Mouse (Mus musculus) v-Abl transformed pro-B cells (cell line): ENCODE data around the gene Dtx3l.
"Not testable (repeated sequence)": the region's sequence is repeated elsewhere in the genome, so short reads cannot be mapped to it uniquely, and the experiment has no call there.

ENCODE experiments used
- in situ Hi-C, 2 experiments: fragments of 400-800 bp; cut with MboI; formaldehyde crosslinking; loops; one replicate each; pipeline ENCODE4 v1.15.1; 2025; ENCODE audit not compliant: unreplicated experiment in 2 of 2

The Dtx3l gene

DNA sequence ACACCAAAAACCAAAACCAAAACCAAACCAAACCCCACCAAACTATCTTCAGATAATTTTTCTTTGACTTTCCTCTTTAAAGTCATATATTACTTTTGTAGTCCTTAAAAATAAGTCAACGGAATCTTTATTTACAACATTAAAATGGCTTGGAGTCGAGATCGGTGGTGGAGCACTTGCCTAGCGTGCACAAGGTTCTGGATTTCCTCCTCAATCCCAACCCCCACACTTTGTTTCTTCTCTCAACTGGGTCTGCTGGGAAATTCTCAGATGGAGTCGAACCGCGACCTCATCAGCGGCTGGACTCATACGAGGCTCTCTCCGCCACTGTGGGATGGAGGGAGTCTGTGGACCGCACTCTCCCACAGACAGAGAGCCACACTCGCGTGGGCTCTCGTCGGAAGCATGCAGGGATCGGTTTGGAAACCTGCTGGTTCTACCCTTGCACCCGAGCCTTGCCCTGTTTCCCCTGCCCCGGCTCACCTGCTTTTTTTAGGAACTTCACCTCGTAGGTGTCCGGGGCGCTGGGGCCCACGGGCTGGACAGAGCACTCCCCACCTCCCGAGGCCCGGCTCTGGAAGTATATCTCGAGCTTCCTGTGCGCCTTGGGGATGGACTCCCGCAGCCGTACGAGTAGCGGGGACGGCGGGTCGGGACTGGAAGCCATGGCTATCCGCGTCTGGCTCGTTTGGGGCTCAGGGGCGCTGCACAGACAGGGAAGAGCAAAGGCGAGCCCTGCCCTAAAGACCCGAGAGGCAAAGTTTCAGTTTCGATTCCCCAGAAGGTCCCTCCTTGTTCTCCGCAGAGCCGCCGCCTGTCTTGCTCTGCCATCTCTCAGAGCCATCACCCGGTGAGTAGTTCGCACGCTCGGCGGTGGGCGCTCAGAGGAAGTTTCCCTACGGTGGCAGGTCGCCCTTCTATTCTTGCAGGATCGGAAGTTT is at the start of gene Dtx3l, which contains the start of gene Parp9:
Gene Dtx3l (minus strand): TSS at position 941 of the 941 bp plus-strand sequence.
Gene Parp9 (plus strand): TSS at position 260 of the 941 bp plus-strand sequence.
- in situ Hi-C loops: loop anchor here (5.0 to 10.0 kb wide), 2 partner anchors 66 to 204 kb away; partner anchors contain the start of gene Parp14 (in 2 of the 2)

DNA sequence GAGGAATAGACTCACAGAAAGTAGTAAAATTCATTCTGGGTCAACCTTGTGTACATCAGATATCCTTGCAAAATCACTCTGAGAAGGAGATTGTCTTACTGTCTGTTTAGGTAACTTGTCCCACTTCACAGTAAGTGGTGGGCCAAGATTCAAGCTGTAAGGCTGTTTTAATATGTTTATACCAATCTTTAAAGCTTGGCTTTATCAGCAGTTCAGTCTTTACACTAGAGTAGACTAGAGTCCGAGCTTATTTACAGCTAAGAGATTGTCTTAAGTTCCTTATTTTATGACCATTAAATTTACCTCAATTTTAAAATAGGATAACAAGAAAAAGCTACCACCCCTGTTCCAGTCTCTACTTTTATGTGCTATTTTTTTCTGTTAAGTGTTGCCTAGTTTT is 49.0 kb upstream of the Dtx3l start:
- in situ Hi-C loops: no loop called here

DNA sequence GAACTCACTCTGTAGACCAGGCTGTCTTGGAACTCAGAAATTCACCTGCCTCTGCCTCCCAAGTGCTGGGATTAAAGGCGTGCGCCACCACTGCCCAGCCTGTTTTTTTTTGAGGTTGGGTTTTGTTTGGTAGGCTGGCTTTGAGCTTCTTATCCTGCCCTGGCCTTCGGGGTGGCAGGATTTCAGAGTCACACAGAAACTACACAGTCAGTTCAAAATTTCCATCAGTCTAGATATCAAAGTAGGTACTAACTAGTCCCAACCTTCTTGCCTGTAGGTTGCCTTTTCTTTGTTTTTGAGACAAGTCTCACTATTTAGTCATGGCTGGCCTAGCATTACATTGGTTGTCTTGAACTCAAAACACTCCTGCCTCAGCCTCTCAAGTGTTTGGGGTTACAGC is 45.5 kb upstream of the Dtx3l start:
- in situ Hi-C loops: no loop called here

DNA sequence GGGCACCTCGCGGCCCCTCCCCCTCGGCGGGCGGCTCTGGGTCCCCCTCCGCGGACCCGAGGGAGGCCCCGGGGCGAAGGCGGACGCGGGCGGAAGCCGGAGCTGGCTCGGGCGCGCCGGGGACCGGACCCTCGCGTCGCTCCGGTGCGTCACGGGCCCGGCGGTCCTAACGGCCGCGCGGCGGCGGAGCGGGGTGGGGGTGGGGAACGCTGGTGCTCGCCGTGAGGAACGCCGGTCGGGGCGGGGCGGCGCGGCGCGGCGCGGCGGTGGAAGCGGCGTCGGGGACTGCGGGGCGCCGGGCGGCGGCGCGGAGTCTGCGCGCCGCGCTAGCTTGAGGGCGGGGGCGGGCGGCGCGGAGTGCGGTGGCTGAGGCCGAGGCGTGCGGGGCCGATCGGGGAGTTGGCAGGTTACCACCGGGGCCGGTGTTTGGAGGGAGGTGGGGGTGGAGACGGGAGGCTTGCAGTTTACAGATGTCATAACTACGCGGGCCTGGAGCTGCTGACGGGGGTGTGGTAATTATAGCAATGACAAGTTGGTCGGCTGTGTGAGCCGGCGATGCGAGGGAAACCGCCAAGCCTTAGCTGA is 44.7 kb upstream of the Dtx3l start:
- in situ Hi-C loops: no loop called here

DNA sequence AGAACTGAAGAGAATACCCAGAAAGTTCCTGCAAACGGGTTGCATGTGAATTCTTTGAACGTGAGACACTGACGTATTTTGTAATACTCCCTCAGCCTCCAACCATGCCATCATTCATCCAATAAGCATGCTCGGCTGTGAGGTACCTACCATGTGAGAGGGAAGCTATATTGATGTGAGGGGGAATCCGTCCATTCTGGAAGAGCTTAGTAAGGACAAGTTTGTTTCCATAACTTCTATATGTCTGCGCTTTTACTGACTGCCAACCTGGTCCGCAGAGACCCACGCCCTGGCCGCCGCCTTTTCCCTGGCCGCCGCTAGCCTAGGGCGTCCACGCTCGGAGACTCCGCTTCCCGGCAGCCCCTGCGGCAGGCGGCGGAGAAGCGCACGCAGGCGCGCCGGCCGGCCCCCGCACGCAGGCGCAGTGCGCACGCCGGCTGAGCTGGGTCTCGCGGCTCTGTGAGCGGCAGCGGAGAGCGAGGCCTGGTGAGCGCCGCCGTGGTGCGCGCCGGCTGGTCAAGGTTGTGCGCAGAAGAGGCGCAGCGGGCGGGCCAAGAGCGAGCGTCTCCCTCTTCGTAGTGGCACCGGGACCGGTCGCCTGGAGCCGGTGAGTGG is 44.1 kb upstream of the Dtx3l start:
- in situ Hi-C loops: no loop called here

DNA sequence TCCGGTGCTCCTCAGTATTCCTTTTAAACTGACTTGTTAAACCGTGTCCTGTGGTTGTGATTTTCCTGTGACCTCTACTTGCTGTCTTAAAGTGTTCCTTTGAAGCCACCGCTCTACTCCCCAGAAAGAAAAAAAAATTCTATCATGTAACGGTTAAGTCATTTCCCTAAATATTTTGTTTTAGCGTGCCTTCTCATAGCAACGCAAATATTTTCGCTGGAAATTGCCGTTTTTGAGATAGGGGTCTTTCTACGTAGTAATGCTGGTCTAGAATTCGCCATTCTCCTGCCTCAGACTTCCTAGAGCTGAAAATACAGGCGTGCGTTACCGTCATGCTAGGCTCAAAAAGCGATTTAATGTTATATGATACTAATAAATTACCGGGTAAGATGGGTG is 43.6 kb upstream of the Dtx3l start:
- in situ Hi-C loops: no loop called here

DNA sequence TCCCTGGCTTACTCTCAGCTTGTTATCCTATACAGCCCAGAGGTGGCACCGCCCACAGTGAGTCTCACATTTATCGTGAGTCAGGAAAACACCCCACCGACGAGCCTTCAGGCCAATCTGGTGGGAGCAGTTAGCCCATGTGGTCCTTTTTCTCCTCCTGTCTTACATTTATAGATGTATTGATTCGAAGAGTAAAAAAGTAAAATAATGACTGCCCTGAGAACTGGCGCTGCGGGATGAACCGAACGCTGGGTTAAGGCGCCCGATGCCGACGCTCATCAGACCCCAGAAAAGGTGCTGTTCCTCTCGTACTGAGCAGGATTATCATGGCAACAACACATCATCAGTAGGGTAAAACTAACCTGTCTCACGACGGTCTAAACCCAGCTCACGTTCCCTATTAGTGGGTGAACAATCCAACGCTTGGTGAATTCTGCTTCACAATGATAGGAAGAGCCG is 42.4 kb upstream of the Dtx3l start:
- in situ Hi-C loops: no loop called here

DNA sequence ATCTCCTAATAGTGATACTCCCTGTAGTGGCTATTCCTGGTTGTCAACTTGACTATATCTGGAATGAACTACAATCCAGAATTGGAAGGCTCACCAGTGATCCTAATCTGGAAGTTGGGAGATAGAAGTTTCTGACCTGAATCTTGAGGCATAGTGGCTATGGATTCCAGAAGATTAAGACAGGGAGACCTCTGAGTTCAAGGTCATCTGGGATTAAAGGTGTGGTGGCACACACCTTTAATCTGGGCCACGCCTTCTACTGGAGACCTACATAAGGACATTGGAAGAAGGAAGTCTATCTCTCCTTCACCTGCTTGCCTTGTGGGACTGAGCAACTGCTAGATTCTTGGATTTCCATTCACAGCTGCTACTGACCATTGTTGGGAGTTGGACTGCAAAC is 39.5 kb upstream of the Dtx3l start, which contains the start of gene Kpna1:
Gene Kpna1 (plus strand): TSS at position 301 of the 400 bp plus-strand sequence.
- in situ Hi-C loops: not testable (repeated sequence)

DNA sequence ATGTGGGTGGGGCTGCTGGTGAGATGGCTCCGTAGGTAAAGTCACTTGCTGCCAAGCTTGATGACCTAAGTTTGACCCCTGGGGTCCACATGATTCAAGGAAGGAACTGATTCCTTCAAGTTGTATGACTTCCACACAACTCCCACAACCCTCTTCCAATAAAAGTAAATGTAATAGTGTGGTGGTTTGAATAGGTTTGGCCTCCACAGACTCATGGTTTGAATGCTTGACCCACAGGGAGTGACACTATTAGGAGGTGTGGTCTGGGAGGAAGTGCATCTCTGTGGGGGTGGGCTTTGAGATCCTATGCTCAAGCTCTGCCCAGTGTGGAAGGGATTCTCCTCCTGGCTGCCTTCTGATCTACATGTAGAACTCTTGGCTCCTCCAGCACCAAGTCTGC is 35.1 kb upstream of the Dtx3l start:
- in situ Hi-C loops: no loop called here

DNA sequence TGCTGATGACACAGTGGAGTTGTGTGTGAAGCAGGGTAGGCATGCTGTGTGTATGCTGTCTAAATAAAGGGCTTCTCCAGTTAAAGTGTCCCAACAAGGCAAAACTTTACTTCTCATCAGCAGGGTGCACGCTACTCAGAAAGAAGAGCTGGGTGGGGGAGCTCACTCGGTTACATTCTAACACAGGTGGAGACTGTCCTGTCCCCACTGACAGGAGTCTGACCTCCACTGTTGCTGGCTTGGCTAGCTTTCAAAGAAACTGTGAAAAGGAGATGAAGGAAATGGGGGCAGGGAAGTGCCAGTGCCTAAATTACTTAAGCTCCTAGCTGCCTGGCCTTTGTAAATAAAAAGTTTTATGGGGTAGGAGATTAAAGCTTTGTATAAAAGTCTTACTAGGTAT is 29.2 kb upstream of the Dtx3l start:
- in situ Hi-C loops: no loop called here

DNA sequence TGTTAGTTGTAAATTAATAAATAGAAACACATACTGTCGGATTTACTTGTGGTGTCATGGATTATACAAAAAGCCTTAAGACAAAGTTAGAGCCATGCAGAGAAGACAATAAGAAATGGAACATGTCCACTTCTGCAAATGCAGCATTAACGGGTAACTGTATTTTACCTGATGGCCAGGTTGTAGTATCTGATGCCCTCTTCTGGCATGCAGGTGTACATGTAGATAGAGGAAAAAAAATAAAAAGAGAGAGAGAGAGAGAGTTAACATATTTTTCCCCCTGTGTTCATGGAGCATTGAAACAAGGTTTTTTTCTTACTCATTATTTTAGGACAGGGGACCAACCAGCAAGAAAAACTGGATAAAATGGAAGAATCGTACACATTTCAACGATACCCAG is 28.4 kb upstream of the Dtx3l start:
- in situ Hi-C loops: no loop called here

DNA sequence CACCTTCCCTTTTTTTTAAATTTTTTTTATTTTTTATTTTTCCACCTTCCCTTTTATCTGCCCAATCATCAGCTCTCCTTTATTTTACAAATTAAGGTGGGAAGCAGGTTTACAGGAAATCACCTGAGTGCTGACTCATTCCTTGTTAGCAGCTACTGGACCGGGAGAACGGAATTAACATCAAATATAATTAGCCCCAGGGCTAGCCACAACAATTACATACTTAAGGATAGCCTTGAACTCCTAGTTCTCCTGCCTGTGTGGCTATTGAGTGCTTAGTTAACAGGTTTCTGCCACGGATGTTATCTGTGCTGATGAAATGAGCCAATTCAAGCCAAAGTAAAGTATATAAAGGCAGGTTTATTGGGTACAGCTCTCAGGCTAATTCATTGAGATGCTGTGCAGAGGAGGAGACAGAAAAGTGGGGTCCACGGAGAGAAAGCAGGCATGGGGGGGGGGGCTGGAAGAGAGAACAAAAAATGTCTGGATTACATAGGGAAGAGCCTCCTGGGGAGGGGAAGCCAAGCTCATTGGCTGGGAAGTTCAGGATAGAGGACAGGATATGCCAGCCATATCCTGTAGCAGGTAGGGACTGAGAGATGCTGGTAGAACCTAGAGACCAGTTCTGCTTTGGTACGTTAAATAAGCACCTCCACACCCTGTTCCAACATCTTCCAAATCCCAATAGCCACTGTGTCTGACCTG is 27.6 kb upstream of the Dtx3l start:
- in situ Hi-C loops: no loop called here

DNA sequence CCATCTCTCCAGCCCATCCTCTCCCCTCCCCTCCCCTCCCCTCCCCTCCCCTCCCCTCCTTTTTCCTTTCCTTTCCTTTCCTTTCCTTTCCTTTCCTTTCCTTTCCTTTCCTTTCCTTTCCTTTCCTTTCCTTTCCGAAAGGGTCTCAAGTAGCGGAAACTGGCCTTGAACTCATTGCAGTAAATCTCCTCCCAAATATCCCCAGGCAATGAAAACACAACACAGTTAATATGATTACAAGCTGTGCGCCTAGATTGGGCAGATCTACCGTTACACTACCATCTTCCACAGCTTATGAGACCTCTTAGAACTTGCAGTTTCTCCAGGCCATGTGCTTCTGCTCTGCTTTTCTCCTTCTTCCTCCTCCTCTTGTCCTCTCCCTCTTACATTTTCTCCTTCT is 27.0 kb upstream of the Dtx3l start:
- in situ Hi-C loops: not testable (repeated sequence)

DNA sequence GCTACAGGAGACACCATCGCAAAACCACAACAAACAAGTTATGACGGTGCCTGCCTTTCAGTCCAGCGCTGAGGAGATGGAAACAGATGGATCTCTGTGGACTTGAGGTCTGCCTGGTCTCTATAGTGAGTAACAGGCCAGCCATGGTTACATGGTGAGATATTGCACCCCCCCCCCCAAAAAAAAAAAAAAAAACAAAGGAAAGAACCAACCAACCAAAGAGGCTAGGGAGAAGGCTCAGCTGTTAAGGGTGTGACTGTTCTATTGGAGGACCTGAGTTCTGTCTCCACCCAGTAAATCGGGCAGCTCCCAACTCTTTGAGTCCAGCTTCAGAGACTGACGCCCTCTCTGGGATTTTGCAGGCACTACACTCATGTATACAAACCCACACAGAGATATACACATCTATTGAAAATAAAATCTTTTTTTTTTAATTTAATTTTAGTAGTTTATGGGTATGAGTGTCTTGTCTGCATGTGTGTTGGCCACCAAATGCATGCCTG is 13.7 kb upstream of the Dtx3l start:
- in situ Hi-C loops: no loop called here

DNA sequence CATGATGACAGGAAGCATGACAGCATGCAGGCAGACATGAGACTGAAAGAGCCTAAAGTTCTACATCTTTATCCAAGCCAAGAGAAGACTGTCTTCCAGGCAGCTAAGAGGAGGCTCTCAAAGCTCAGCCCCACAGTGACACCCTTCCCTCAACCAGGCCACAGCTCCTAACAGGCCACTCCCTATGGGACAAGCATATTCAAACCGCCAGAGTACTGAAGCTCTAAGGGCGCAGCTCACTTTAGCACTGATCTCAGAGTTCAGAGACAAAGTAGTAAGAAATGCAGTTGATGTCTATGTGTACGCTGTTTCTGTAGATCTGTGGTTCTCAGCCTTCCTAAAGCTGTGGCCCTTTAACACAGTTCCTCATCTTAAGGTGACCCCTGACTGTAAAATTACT is 12.3 kb upstream of the Dtx3l start:
- in situ Hi-C loops: no loop called here

DNA sequence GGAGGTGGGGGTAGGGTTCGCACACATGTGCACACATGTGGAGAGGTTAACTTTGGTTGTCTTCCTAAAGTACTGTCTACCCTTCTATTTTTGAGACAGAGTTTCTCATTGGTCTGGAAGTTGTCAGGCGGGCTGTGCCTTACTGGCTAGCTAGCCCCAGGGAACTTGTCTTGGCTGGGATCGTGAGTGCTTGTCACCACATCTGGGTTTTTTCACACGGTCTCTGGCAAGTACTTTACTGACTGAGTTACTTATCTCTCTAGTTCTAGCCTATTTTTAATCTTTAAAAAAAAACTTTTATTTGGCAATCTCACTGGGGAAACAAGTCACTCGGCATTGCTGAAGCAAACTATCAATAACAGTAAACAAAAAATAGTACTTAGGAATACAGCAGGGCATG is 10.3 kb upstream of the Dtx3l start:
- in situ Hi-C loops: no loop called here

DNA sequence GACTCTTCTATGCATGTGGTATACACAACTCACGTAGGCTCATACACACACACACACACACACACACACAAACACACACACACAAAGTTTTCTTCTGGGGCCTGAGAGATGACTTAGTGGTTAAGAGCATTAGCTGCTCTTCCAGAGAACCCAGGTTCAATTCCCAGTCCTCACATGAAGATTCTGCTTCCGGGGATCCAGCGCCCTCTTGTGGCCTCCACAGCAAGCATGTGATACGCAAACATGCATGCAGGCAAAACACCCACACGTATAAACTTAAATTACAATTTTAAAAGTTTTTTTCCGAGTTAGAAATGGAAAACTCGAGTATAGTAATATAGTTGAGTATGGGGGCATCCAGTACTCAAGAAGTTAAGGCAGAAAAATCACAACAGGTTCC is 2.4 kb upstream of the Dtx3l start:
- in situ Hi-C loops: no loop called here

DNA sequence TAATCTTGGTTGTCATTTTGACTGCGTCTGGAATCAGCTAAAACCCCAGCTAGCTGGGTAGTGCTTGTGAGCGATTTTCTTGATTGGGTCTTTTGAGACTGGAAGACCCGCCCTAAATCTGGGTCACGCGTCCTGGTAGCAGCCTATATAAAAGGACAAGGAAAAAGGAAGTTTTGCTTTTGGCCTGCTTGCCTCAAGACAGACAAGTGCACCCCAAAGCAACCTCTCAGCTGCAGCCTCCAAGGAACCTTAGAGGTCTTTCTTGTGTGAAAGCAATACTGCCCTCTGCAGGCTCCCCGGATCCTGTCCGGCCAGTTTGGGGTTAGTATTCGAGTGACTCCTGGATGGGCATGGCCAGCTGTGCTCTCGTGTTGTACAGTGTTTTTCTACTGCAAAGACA is 739 bp upstream of the Dtx3l start:
- in situ Hi-C loops: loop anchor here (5.0 to 10.0 kb wide), 2 partner anchors 67 to 205 kb away; partner anchors contain the start of gene Parp14 (in 2 of the 2)

DNA sequence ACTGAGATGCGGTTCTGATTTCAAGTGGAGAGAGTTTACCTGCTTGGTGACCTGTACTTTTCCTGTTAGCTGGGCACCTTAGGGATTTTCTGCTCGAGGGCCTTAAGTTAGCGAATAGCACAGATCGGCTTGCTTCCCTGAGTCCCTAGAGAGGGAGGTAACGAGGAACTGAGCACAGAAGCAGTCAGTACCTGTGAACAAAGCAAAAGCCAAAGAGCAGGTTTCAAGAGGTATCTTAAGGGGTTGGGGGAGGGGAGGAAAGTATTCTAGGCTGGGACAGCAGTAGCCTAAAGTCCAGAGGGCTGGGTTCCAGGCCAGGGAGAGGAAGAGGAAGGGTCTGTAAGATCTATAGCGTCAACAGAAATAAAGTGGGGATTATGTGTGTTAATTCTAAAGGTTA is 310 bp upstream of the Dtx3l start:
- in situ Hi-C loops: loop anchor here (5.0 to 10.0 kb wide), 2 partner anchors 67 to 204 kb away; partner anchors contain the start of gene Parp14 (in 2 of the 2)

DNA sequence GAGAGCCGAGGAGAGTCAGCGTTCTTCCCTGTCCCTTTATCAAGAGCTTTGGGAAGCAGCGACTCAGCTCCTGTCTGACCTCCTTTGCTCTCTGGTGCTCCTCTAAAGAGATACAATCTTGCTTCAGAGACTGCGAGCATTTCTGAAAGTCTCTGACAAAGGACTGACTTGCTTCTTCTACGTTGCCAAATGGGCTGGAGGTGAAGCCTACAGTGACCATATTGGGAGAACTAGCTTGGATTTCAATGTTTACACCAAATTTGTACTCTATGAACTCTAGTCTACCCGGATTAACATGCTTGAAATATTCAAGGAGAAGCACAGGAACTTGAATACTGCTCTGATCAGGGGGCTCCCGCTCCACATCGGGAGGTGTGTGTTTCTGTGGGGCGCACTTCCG is 5.8 kb downstream of the Dtx3l start:
- in situ Hi-C loops: loop anchor here in 1 of 2 experiments (10.0 kb wide), 1 partner anchor 198 kb away; no protein-coding TSS in a partner anchor
